Mouse (Mus musculus) heart, adult 18-20 months (tissue): ENCODE results near the gene Tm7sf3. TPM values are rescaled to one million over a fixed set of nuclear protein-coding genes. Genes with fewer than 3 reads are reported as not detected.
A peak's percentile ranks its signal among the peaks of the same experiment; 100 is the strongest.
"Not testable (repeated sequence)": the region's sequence is repeated elsewhere in the genome, so short reads cannot be mapped to it uniquely, and the experiment has no call there.

Experiments used
- DNase-seq, 2 experiments: peaks; one replicate each; pipeline ENCODE4 v3.0.0; 2021 to 2022; ENCODE audit warnings: mixed read lengths in 1 of 2
- total RNA-seq, 2 experiments: library from RNA; stranded (reverse); gene quantifications; 2 replicates each; pipeline ENCODE4 v1.2.3; 2021

Tm7sf3 gene
- total RNA-seq, 2 experiments from 2014 or later, result 15.5 to 18.5 TPM

- DNase-seq, result no peak
Measured at GRCm38 (mm10) chr6:146613907-146614306, 28.7 kb downstream of the Tm7sf3 start.

GRCm38 (mm10) chr6:146612736-146613135, 29.9 kb downstream of the Tm7sf3 start:
- no peak for DNase-seq

GRCm38 (mm10) chr6:146611897-146612296, 30.7 kb downstream of the Tm7sf3 start:
- DNase-seq, result no peak

- DNase-seq, result no peak
Measured at GRCm38 (mm10) chr6:146611385-146611784, 31.2 kb downstream of the Tm7sf3 start.

- peak in 1 of 2 experiments; percentile 8 for DNase-seq
Measured at GRCm38 (mm10) chr6:146603651-146604050, 39.0 kb downstream of the Tm7sf3 start.

GRCm38 (mm10) chr6:146602601-146603000, 40.0 kb downstream of the Tm7sf3 start:
- no peak for DNase-seq

- no peak for DNase-seq
Measured at GRCm38 (mm10) chr6:146585134-146585533, 57.5 kb downstream of the Tm7sf3 start.

GRCm38 (mm10) chr6:146583366-146584046, 59.1 kb downstream of the Tm7sf3 start:
- no peak for DNase-seq

GRCm38 (mm10) chr6:146580381-146580926, 62.2 kb downstream of the Tm7sf3 start:
- no peak for DNase-seq

GRCm38 (mm10) chr6:146578586-146578985, 64.0 kb downstream of the Tm7sf3 start:
- peak; percentile 6 to 31 for DNase-seq

- peak in 1 of 2 experiments; percentile 85 for DNase-seq
Measured at GRCm38 (mm10) chr6:146578111-146578531, 64.5 kb downstream of the Tm7sf3 start.

- DNase-seq, result peak; percentile 96 to 98
Measured at GRCm38 (mm10) chr6:146577310-146578109, 65.1 kb downstream of the Tm7sf3 start, which contains the start of gene Ints13. Gene Ints13 (minus strand): TSS chr6:146577835.

- no peak for DNase-seq
Measured at GRCm38 (mm10) chr6:146576903-146577302, 65.7 kb downstream of the Tm7sf3 start, which contains the start of gene Fgfr1op2. Gene Fgfr1op2 (plus strand): TSS chr6:146577203.

GRCm38 (mm10) chr6:146572073-146572472, 70.6 kb downstream of the Tm7sf3 start:
- no peak for DNase-seq

GRCm38 (mm10) chr6:146562461-146562860, 80.2 kb downstream of the Tm7sf3 start:
- not testable (repeated sequence) for DNase-seq

Other genes starting within 250 kb of the Tm7sf3 start
- gene Itpr2, start 140.6 kb downstream of the Tm7sf3 start, total RNA-seq, result 10 to 100 TPM; 16.9 to 25.3 TPM
- gene Fgfr1op2, start 65.6 kb downstream of the Tm7sf3 start, total RNA-seq, result 10 to 100 TPM; 64.8 to 73.0 TPM
- 10 to 100 TPM; 13.7 to 20.1 TPM for gene Ints13, start 65.0 kb downstream of the Tm7sf3 start, total RNA-seq
- gene Med21, start 277 bp downstream of the Tm7sf3 start, total RNA-seq, result 10 to 100 TPM; 52.2 to 53.5 TPM
- 10 to 100 TPM; 12.8 to 13.7 TPM for gene Stk38l, start 82.2 kb upstream of the Tm7sf3 start, total RNA-seq
- gene Arntl2, start 153.2 kb upstream of the Tm7sf3 start, total RNA-seq, result 1 to 10 TPM in 1 of 2 experiments, under 1 TPM in 1; 0.50 to 1.3 TPM
- gene Smco2, start 207.3 kb upstream of the Tm7sf3 start, total RNA-seq, result 1 to 10 TPM; 2.2 TPM
- 100 to 1,000 TPM; 115 to 130 TPM for gene Ppfibp1, start 245.7 kb upstream of the Tm7sf3 start, total RNA-seq